Mouse (Mus musculus): ENCODE measurements around the gene Stx1a. TPM values are rescaled to one million over a fixed set of nuclear protein-coding genes. Genes with fewer than 3 reads are reported as not detected.

Gene Stx1a
- total and polyA plus RNA-seq, 2 experiments from 2014 or later: 126 to 149 TPM

GRCm38 (mm10) chr5:135077564-135078481 lies 54.5 kb downstream of the Stx1a start, which contains the start of gene Vps37d:
Gene Vps37d, minus strand, starts transcription at chr5:135078266.
- Histone ChIP-seq H3K4me3 (ENCODE audit: low read length) (peak within 1 kb of the TSS; percentile 92), H3K27me3 (ENCODE audit: insufficient read depth, low read length) (no peaks in the 10 kb centered on the region), H3K9ac (replicated peaks; ENCODE audit: low read length) (peak within 1 kb of the TSS; percentile 100), H3K4me1 (ENCODE audit: insufficient read depth, low read length) (no peaks in the 10 kb centered on the region), H3K9me3 (ENCODE audit: low read length) (no peaks in the 10 kb centered on the region), H3K36me3 (ENCODE audit: insufficient read depth, low read length) (peaks cover 8% of the 10 kb centered on the region), H3K27ac (peak within 1 kb of the TSS; percentile 94), H3K4me2 (ENCODE audit: low read depth, low read length) (peak within 1 kb of the TSS; percentile 71)
- DNase-seq (ENCODE audit: low spot score) (peak; percentile 96), ATAC-seq (peak; percentile 90)
- peak; percentile 67 for TF ChIP-seq CTCF (IDR thresholded peaks at IDR 0.05; ENCODE audit: low read depth)
- WGBS: 2% methylated on average over 46 of the region's 83 CpGs

- Histone ChIP-seq H3K36me3 (ENCODE audit: insufficient read depth, low read length) (peaks cover 8% of the 10 kb centered on the region), H3K4me1 (ENCODE audit: insufficient read depth, low read length) (no peaks in the 10 kb centered on the region), H3K9me3 (ENCODE audit: low read length) (no peaks in the 10 kb centered on the region), H3K9ac (replicated peaks; ENCODE audit: low read length) (peak overlapping the region; percentile 100), H3K27ac (peak overlapping the region; percentile 94; the same call in 1 of the 2 replicates), H3K4me3 (ENCODE audit: low read length) (peak overlapping the region; percentile 92), H3K27me3 (ENCODE audit: insufficient read depth, low read length) (no peaks in the 10 kb centered on the region), H3K4me2 (ENCODE audit: low read depth, low read length) (peak overlapping the region; percentile 71)
- WGBS: 2% methylated on average over 11 of the region's 11 CpGs
- no peak for DNase-seq (ENCODE audit: low spot score)
- TF ChIP-seq CTCF (IDR thresholded peaks at IDR 0.05; ENCODE audit: low read depth): no peak
- no peak for ATAC-seq
Measured at GRCm38 (mm10) chr5:135078482-135078810, 55.2 kb downstream of the Stx1a start.

DNA sequence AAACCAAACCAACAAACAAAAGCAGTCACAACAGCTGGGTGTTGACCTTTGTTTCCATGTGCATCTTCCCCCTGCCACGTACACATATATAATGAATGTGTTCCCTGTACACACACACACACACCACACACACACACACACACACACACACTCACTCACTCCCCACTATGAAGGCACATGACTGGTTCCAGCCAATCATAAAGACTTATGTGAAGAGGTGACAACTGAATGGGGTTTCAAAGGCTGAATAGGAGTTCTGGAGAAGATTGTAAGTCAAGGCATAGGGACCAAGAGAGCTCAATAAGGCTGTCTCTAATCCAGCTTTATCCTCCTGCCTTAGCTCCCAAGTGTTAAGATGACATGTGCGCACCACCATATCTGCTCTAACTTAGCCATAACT lies 56.3 kb downstream of the Stx1a start:
- no peaks in the 10 kb centered on the region for H3K9me3 ChIP-seq (ENCODE audit: low read length)
- TF ChIP-seq CTCF (IDR thresholded peaks at IDR 0.05; ENCODE audit: low read depth): no peak
- no peak for DNase-seq (ENCODE audit: low spot score)
- 92% methylated on average over 2 of the region's 2 CpGs for WGBS
- H3K27me3 ChIP-seq (ENCODE audit: insufficient read depth, low read length): no peaks in the 10 kb centered on the region
- ATAC-seq: no peak
- H3K27ac ChIP-seq: no peak overlapping the region
- peaks cover 4% of the 10 kb centered on the region for H3K36me3 ChIP-seq (ENCODE audit: insufficient read depth, low read length)
- H3K4me1 ChIP-seq (ENCODE audit: insufficient read depth, low read length): no peaks in the 10 kb centered on the region
- H3K4me2 ChIP-seq (ENCODE audit: low read depth, low read length): no peak overlapping the region
- no peak overlapping the region for H3K4me3 ChIP-seq (ENCODE audit: low read length)
- no peak overlapping the region for H3K9ac ChIP-seq (replicated peaks; ENCODE audit: low read length)

- H3K27ac ChIP-seq: no peak overlapping the region
- H3K27me3 ChIP-seq (ENCODE audit: insufficient read depth, low read length): no peaks in the 10 kb centered on the region
- no peak for TF ChIP-seq CTCF (IDR thresholded peaks at IDR 0.05; ENCODE audit: low read depth)
- H3K9me3 ChIP-seq (ENCODE audit: low read length): no peaks in the 10 kb centered on the region
- no peak for DNase-seq (ENCODE audit: low spot score)
- WGBS: 91% methylated on average over 5 of the region's 5 CpGs
- no peak for ATAC-seq
- H3K9ac ChIP-seq (replicated peaks; ENCODE audit: low read length): no peak overlapping the region
- H3K4me1 ChIP-seq (ENCODE audit: insufficient read depth, low read length): no peaks in the 10 kb centered on the region
- no peaks in the 10 kb centered on the region for H3K36me3 ChIP-seq (ENCODE audit: insufficient read depth, low read length)
- no peak overlapping the region for H3K4me3 ChIP-seq (ENCODE audit: low read length)
- no peak overlapping the region for H3K4me2 ChIP-seq (ENCODE audit: low read depth, low read length)
Measured at GRCm38 (mm10) chr5:135080539-135080938, 57.3 kb downstream of the Stx1a start.

DNA sequence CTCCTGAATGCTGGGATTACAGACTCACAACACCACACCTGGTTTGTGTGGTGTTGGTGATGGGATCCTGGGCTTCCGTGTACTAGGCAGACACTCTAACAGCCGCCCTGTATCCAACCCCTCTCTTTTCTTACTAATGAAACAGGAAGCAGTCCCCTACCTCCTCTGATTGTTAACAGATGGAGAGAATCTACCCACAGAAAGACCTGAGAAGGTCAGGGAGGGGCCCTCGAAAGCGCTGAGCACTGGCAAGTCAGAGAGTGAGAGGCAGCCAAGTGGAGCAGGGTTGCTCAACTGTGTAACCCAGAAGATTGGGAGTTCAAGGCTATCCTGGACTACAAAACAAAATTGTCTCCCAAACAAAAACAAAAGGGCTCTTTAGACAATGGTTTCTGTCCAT lies 63.6 kb downstream of the Stx1a start:
- no peaks in the 10 kb centered on the region for H3K36me3 ChIP-seq (ENCODE audit: insufficient read depth, low read length)
- 71% methylated on average over 4 of the region's 4 CpGs for WGBS
- H3K4me3 ChIP-seq (ENCODE audit: low read length): no peak overlapping the region
- ATAC-seq (no peak), DNase-seq (ENCODE audit: low spot score) (no peak)
- peaks cover 31% of the 10 kb centered on the region for H3K27me3 ChIP-seq (ENCODE audit: insufficient read depth, low read length)
- H3K4me1 ChIP-seq (ENCODE audit: insufficient read depth, low read length): no peaks in the 10 kb centered on the region
- no peak overlapping the region for H3K4me2 ChIP-seq (ENCODE audit: low read depth, low read length)
- no peak for TF ChIP-seq CTCF (IDR thresholded peaks at IDR 0.05; ENCODE audit: low read depth)
- H3K9me3 ChIP-seq (ENCODE audit: low read length): no peaks in the 10 kb centered on the region
- H3K27ac ChIP-seq: no peak overlapping the region
- H3K9ac ChIP-seq (replicated peaks; ENCODE audit: low read length): no peak overlapping the region

- DNase-seq (ENCODE audit: low spot score) (no peak), ATAC-seq (no peak)
- 0 out of 2 replicates have a peak within 1 kb of the TSS, but pooled peaks have one; percentile 7 for H3K4me3 ChIP-seq (ENCODE audit: low read length)
- 4% methylated on average over 32 of the region's 39 CpGs for WGBS
- H3K9me3 ChIP-seq (ENCODE audit: low read length): no peaks in the 10 kb centered on the region
- no peak within 1 kb of the TSS for H3K4me2 ChIP-seq (ENCODE audit: low read depth, low read length)
- TF ChIP-seq CTCF (IDR thresholded peaks at IDR 0.05; ENCODE audit: low read depth): no peak
- H3K4me1 ChIP-seq (ENCODE audit: insufficient read depth, low read length): no peaks in the 10 kb centered on the region
- no peak within 1 kb of the TSS for H3K9ac ChIP-seq (replicated peaks; ENCODE audit: low read length)
- H3K27me3 ChIP-seq (ENCODE audit: insufficient read depth, low read length): peaks cover 35% of the 10 kb centered on the region
- no peak within 1 kb of the TSS for H3K27ac ChIP-seq
- H3K36me3 ChIP-seq (ENCODE audit: insufficient read depth, low read length): no peaks in the 10 kb centered on the region
Measured at GRCm38 (mm10) chr5:135089653-135090052, 66.4 kb downstream of the Stx1a start, which contains the start of gene Mlxipl. Gene Mlxipl, plus strand, starts transcription at chr5:135089890.

Other genes with a start within 250 kb of the Stx1a start
- not detected in 2 replicates for gene Tmem270, start 116.7 kb upstream of the Stx1a start, total RNA-seq (2014; rRNA removed)
- gene Tmem270, start 116.7 kb upstream of the Stx1a start, polyA plus RNA-seq (2015; fragmentation: Nextera tagmentation; extraction: Ambion mirVana): not detected in 2 replicates
- not detected in 2 replicates for gene Cldn13, start 108.0 kb upstream of the Stx1a start, total RNA-seq (2014; rRNA removed)
- gene Cldn13, start 108.0 kb upstream of the Stx1a start, polyA plus RNA-seq (2015; fragmentation: Nextera tagmentation; extraction: Ambion mirVana): not detected in 2 replicates
- gene Mettl27, start 91.1 kb upstream of the Stx1a start, total RNA-seq (2014; rRNA removed): 8.1 and 10.9 TPM in 2 replicates
- gene Mettl27, start 91.1 kb upstream of the Stx1a start, polyA plus RNA-seq (2015; fragmentation: Nextera tagmentation; extraction: Ambion mirVana): 8.5 and 11.0 TPM in 2 replicates
- not detected in 2 replicates for gene Cldn4, start 76.5 kb upstream of the Stx1a start, total RNA-seq (2014; rRNA removed)
- gene Cldn4, start 76.5 kb upstream of the Stx1a start, polyA plus RNA-seq (2015; fragmentation: Nextera tagmentation; extraction: Ambion mirVana): not detected in 2 replicates
- 3.6 and 10.5 TPM in 2 replicates for gene Cldn3, start 37.3 kb upstream of the Stx1a start, total RNA-seq (2014; rRNA removed)
- gene Cldn3, start 37.3 kb upstream of the Stx1a start, polyA plus RNA-seq (2015; fragmentation: Nextera tagmentation; extraction: Ambion mirVana): 4.7 and 5.9 TPM in 2 replicates
- 60.7 and 72.4 TPM in 2 replicates for gene Abhd11, start 14.3 kb upstream of the Stx1a start, total RNA-seq (2014; rRNA removed)
- gene Abhd11, start 14.3 kb upstream of the Stx1a start, polyA plus RNA-seq (2015; fragmentation: Nextera tagmentation; extraction: Ambion mirVana): 81.7 and 83.7 TPM in 2 replicates
- gene Dnajc30, start 40.7 kb downstream of the Stx1a start, total RNA-seq (2014; rRNA removed): 14.7 and 19.6 TPM in 2 replicates
- 43.4 and 45.3 TPM in 2 replicates for gene Dnajc30, start 40.7 kb downstream of the Stx1a start, polyA plus RNA-seq (2015; fragmentation: Nextera tagmentation; extraction: Ambion mirVana)
- gene Bud23, start 41.5 kb downstream of the Stx1a start, total RNA-seq (2014; rRNA removed): 44.8 and 52.2 TPM in 2 replicates
- 64.5 TPM in 2 replicates for gene Bud23, start 41.5 kb downstream of the Stx1a start, polyA plus RNA-seq (2015; fragmentation: Nextera tagmentation; extraction: Ambion mirVana)
- 97.1 and 100 TPM in 2 replicates for gene Vps37d, start 54.8 kb downstream of the Stx1a start, total RNA-seq (2014; rRNA removed)
- 28.6 and 30.0 TPM in 2 replicates for gene Vps37d, start 54.8 kb downstream of the Stx1a start, polyA plus RNA-seq (2015; fragmentation: Nextera tagmentation; extraction: Ambion mirVana)
- gene Mlxipl, start 66.4 kb downstream of the Stx1a start, total RNA-seq (2014; rRNA removed): 0.58 and 2.3 TPM in 2 replicates
- 0.86 and 1.4 TPM in 2 replicates for gene Mlxipl, start 66.4 kb downstream of the Stx1a start, polyA plus RNA-seq (2015; fragmentation: Nextera tagmentation; extraction: Ambion mirVana)
- gene Tbl2, start 126.2 kb downstream of the Stx1a start, total RNA-seq (2014; rRNA removed): 36.9 and 43.7 TPM in 2 replicates
- gene Tbl2, start 126.2 kb downstream of the Stx1a start, polyA plus RNA-seq (2015; fragmentation: Nextera tagmentation; extraction: Ambion mirVana): 10.7 and 12.3 TPM in 2 replicates
- gene Bcl7b, start 144.8 kb downstream of the Stx1a start, total RNA-seq (2014; rRNA removed): 13.7 and 18.5 TPM in 2 replicates
- gene Bcl7b, start 144.8 kb downstream of the Stx1a start, polyA plus RNA-seq (2015; fragmentation: Nextera tagmentation; extraction: Ambion mirVana): 32.5 and 36.4 TPM in 2 replicates
- 35.5 and 42.9 TPM in 2 replicates for gene Baz1b, start 163.8 kb downstream of the Stx1a start, total RNA-seq (2014; rRNA removed)
- gene Baz1b, start 163.8 kb downstream of the Stx1a start, polyA plus RNA-seq (2015; fragmentation: Nextera tagmentation; extraction: Ambion mirVana): 15.8 and 16.7 TPM in 2 replicates
- gene Fzd9, start 227.7 kb downstream of the Stx1a start, total RNA-seq (2014; rRNA removed): 35.1 and 49.8 TPM in 2 replicates
- 18.0 TPM in 2 replicates for gene Fzd9, start 227.7 kb downstream of the Stx1a start, polyA plus RNA-seq (2015; fragmentation: Nextera tagmentation; extraction: Ambion mirVana)

Data from hindbrain, postnatal 0 days (tissue).